Mouse (Mus musculus) cerebellum, adult 11 months (tissue): ENCODE data around the gene Tmem52b.

ENCODE experiments used
- DNase-seq: peaks from one replicate; pipeline ENCODE4 v3.0.0; 2022

The Tmem52b gene

GRCm38 (mm10) chr6:129532942-129533860 is 20.8 kb downstream of the Tmem52b start, which contains the start of gene Gabarapl1:
Gene Gabarapl1 (plus strand): TSS chr6:129533160.
- peak; percentile 76 for DNase-seq

DNA sequence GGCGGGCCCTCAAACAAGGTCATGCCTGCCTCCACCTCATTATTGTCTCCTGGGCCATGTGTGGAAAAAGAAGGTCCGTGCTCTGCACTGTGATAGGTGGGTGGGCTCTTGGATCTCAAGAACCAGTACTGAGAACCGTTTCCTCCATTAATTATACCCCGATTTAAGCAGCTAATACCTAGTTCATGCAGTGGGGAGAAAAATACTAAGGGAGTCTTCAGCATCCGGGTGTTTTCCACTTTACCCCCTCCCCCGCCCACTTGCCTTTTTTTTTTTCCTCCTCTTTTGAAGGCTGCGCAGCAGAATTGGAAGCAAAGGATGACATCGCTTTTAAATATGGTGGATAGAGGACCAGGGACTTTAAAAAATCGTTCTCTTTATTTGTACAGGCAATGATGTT is 21.7 kb downstream of the Tmem52b start:
- DNase-seq = peak; percentile 20

DNA sequence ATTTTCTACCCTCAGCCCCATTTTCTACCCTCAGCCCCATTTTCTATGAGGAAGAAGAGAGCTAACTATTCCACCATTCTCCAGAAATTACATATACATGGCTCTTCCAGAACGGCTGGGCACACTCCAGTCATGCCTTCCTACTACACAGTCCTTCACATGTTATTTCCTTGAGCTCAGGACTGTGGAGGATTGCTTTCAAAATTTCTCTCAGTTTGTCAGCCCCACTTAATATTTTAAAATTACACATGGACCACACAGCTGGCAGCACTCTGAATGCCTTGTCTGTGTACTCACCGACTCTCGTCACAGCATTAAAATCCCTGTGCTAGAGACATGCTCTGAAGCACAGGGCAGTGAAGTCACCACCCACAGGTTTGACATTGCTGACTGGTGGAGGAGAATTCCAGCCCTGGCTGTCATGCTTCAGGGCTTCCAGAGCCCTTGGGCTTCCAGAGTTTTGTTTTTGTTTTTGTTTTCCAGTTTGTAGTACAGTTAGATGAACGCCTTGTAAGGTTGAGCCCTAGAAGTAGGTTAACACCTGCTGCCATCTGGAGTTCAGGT is 22.4 kb downstream of the Tmem52b start:
- DNase-seq = no peak

DNA sequence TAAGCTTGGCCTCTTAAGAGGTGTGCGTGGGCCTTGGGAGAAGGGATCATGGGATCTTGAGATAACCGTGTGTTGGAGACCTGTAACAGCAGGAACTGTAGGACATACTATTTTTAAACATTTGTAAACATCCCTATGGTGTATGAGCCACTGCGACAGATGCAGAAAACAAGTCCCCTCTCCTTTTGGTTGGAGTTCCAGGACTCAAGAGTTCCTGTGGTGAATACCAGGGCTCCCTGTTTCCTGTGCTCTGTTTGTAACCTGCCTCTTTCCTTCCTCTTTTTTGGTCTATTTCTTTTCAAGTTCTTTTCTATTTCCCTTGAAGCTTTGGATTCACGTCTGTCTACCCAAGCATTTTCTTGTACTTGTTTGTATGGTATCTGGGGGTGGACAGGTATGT is 23.4 kb downstream of the Tmem52b start:
- no peak for DNase-seq

- DNase-seq = no peak
These were observed 26.2 kb downstream of the Tmem52b start for GRCm38 (mm10) chr6:129538555-129538954.

GRCm38 (mm10) chr6:129541931-129542330 is 29.6 kb downstream of the Tmem52b start:
- no peak for DNase-seq

- no peak for DNase-seq
These were observed 30.2 kb downstream of the Tmem52b start for GRCm38 (mm10) chr6:129542540-129542939.

DNA sequence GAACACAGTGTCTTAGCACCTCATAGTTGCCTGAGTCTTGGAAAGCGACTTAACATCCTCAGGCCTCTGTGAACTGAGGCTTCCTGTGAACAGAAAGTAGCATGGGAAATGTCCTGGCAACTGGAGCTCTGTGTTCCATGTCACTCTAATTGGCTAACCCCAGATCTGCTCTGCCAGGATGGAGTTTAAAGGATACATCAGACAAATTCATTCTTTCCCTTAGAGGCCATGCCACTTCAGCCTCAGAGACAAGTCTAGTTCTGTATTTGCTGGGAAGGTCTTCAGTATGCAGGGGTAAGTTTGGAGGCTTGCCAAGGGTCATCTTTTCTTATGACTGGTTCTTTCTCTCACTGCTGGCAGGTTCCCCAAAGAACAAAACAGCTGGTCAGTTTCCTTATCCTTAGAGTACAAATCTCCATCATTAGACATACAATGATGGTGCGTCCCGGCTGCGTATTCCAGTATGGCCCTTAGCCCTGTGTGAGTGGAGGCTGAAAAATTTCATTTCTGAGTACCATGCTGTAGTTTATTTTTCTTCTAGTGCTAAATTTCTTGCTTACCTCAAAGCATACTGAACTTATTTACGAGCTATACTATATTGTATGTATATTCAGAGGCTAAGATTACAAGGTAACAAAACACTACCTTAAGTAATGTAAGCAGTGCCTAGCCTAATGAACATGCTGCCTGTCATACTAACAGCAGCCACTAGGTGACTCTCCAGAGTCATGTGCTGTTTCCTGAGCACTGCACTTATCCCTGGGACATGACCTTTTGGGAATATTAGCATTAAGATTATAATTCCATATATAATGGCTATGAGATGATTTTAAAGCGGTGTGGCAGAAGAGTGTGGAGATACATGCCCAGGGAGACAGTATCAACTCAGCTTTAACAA is 31.6 kb downstream of the Tmem52b start:
- peak; percentile 53 for DNase-seq

GRCm38 (mm10) chr6:129547277-129547676 is 34.9 kb downstream of the Tmem52b start:
- no peak for DNase-seq

DNA sequence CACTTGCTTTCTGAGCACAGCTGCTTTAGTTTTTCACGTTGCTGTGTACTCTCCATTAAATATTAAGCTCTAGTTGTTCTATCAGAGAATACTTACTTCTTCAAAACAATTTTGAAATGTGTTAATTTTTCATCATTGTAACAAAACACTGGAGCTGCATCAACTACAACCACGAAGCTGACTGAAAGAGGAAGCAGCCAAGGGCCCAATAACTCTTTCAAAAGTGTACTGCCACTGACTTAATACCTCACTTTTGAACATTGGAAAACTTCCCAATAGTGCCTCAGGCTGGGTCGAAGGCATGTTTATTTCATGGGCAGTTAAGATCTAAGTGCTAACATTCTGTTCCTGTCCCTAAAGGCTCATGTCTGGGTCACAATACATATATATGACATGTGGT is 35.7 kb downstream of the Tmem52b start:
- no peak for DNase-seq

DNA sequence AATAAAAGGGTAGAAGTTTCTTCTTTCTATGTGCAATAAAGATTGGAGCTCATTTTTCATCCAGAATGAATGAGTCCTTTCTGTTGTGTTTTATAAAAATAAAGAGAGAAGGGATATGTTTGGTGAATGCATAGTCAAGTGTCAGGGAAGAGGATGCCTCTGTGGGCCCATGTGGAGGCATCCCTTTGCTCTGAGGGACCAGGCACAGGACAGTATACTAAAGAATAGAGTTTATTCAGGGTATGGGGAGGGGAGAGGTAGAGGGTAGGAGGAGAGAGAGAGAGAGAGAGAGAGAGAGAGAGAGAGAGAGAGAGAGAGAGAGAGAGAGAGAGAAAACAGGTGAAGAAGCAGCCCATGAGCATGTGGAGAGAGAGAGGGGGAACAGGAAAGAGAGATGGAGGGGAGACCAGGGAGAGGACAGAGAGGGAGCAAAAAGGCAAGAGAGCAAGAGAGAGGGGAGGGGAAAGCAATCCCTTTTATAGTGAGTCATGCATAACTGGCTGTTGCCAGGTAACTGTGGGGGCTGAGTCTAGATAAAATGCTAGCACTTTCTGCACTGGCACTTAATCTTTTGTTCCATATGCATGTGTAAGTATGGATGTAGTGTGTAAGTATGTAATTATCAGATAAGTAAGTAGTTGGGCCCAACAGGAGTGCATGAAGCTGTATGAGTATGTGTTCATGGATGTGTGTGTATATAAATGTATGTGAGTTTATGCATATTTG is 45.1 kb downstream of the Tmem52b start:
- DNase-seq = no peak

GRCm38 (mm10) chr6:129558946-129559640 is 46.7 kb downstream of the Tmem52b start:
- peak; percentile 49 for DNase-seq

GRCm38 (mm10) chr6:129559641-129560027 is 47.3 kb downstream of the Tmem52b start:
- DNase-seq = no peak

DNA sequence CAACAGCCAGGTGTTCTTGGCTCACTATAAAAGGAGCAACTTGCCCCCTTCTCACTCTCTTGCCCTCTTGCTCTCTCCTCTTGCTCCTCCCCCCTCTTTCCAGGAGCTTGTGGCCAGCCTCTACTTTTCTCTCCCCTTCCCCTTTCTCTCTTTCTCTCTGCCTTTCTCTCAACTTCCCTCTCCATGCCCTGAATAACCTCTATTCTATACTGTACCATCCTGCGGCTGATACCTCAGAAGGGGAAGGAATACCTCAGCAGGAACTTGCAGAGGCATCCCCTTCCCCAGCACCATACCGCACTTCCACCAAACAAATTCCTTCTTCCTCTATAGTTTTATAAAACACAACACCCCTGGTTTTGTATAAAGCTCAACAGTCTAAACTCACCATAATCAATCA is 52.9 kb downstream of the Tmem52b start:
- DNase-seq = no peak
